Mouse (Mus musculus) mammary gland, adult 2 months (tissue): ENCODE data around the gene Mrpl39. TPM values are rescaled to one million over a fixed set of nuclear protein-coding genes. Genes with fewer than 3 reads are reported as not detected.

Experiments used
- polyA plus RNA-seq: library from polyadenylated mRNA; depleted of rRNA; stranded (reverse); fragments of >200 nt; gene quantifications from 2 replicates; pipeline ENCODE4 v1.2.3, GENCODE M21; 2012; ENCODE audit warnings: low replicate concordance; rRNA removed

Mrpl39 gene
- 6.7 and 10.2 TPM in 2 replicates for polyA plus RNA-seq

DNA sequence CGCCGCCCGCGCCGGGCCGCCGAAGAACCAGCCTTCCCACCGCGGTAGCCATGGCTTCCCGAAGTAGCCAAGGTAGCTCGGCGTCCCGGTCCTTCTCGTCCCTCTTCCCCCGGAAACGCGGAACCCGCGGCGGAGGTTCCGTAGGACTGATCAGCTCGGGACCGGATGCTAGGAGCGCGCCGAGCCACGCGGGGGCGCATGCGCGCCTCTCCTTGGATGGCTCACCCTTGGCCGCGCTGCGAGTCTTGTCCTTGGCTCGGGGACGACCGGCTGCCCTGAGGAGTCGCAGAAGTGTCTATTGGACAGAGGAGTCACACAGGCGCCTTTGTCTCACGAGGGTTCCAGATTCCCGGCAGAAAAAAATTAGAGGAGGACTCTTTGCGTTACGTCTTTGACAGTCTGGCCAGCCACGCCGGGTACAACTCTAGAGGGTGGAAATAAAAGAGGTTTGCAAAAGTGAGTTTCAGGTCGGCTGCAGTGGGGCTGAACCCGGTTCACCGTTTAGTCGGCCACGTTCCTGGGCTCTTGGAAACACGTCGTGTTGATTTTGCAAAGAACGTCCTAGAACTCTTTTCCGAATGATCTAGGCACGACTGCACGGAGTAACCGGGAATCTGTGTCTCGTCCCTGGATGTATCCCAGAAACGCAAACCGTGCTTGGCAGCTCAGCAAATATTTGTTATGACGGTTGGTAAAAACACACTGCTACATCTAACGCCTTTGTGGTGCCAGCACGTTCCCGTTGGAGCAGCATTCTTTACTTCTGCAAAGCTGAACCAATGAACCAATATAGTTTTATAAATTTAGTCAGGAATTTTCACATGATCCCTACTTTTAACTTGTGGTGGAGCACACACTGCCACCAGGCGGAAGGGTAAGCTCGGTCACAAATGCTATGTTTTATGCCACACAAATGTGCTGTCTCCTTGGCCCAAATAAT lies at the start of gene Mrpl39:
TSS of gene Mrpl39 (minus strand) at position 577 of the 940 bp plus-strand sequence.

DNA sequence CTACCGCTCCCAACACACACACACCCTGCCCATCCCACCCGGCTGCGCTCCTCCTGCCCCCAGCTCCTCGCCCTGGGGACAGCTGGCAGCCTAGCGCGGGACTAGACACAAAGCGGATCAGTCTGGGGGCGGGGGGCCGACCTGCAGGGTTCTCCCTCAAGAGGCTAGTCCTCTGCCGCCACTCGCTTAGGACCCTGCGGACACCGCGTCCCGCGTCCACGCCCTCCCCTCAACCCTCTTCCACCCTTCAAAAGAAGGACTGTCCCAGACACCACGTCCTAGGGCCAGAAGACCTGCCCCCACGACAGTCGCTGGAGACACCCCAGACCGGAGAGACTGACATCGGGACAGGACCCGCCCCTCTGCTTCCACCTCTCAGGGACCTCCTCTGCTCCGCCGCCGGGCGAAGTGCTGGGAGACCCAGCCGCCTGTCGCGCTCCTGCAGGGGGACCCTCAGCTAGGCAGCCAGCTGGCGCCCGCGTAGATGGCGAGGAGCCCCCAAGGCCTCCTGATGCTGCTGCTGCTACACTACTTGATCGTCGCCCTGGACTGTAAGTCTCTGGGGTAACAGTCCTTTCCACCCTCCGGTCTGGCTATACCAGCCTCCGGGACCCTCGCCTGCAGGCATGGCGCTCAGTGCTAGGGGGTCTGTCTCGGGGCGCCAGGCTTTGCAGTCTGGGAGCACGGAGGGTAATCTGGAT lies 38.6 kb upstream of the Mrpl39 start, which contains the start of gene Jam2:
TSS of gene Jam2 (plus strand) at position 121 of the 701 bp plus-strand sequence.

Other genes with a start within 250 kb of the Mrpl39 start
- gene A730009L09Rik, start 220.6 kb downstream of the Mrpl39 start, polyA plus RNA-seq, result not detected in 2 replicates
- 10.2 and 24.4 TPM in 2 replicates for gene Jam2, start 38.4 kb upstream of the Mrpl39 start, polyA plus RNA-seq
- 5.0 and 9.5 TPM in 2 replicates for gene Gabpa, start 99.2 kb upstream of the Mrpl39 start, polyA plus RNA-seq
- 166 and 209 TPM in 2 replicates for gene Atp5j, start 99.9 kb upstream of the Mrpl39 start, polyA plus RNA-seq